Mouse (Mus musculus): Measurements from ENCODE around the gene Mtus2. TPM values are rescaled to one million over a fixed set of nuclear protein-coding genes. Genes with fewer than 3 reads are reported as not detected.
A peak's percentile ranks its signal among the peaks of the same experiment; 100 is the strongest.

Mtus2 gene
- total RNA-seq, 1 experiment from 2014 or later = 2.4 TPM

GRCm38 (mm10) chr5:147957592-147958271, 612 bp downstream of the Mtus2 start:
- peak; percentile 27 for DNase-seq

- DNase-seq = no peak
These were observed 1.4 kb downstream of the Mtus2 start for GRCm38 (mm10) chr5:147958552-147958951.

DNA sequence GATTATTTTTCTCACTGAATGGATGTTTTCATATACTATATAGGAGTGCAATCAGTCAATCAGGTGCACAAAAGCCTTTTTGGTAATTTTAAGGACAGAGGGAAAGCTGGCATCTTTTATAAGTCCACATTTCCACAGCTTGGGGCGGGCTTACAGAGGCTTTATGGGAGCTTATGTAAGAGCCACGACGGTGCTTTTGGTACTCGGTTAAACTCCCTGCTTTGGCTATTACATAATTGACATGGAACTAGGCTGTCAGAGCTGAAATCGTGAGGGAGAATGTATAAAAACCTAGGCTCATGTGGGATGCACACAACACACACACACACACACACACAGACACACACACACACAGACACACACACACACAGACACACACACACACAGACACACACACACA, 2.0 kb downstream of the Mtus2 start:
- no peak for DNase-seq

GRCm38 (mm10) chr5:147960793-147961192, 3.7 kb downstream of the Mtus2 start:
- no peak for DNase-seq

GRCm38 (mm10) chr5:147963820-147964580, 6.9 kb downstream of the Mtus2 start:
- DNase-seq = no peak

- no peak for DNase-seq
These were observed 7.7 kb downstream of the Mtus2 start for GRCm38 (mm10) chr5:147964776-147965175.

GRCm38 (mm10) chr5:147966646-147967045, 9.5 kb downstream of the Mtus2 start:
- DNase-seq = no peak

DNA sequence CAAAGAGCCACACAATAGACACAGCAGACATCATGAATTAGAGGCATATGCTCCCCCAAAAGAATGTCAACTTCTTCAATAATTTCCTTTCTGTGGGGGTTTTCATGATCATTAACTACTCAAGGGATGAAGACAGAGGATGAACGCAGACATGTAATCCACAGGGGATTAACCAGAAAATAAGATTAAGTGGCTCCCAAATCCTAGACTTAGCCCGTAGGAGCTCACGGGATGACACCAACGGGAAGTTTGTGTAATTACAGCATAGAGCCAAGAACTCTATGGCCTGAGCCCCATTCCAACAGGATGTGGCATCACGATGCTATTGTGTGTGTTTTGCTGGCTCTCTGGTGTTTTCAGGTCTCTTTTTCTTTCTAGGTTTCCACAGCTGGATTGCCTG, 12.4 kb downstream of the Mtus2 start:
- no peak for DNase-seq

GRCm38 (mm10) chr5:147976001-147976400, 18.9 kb downstream of the Mtus2 start:
- DNase-seq = no peak

GRCm38 (mm10) chr5:147980606-147981005, 23.5 kb downstream of the Mtus2 start:
- DNase-seq = no peak

DNA sequence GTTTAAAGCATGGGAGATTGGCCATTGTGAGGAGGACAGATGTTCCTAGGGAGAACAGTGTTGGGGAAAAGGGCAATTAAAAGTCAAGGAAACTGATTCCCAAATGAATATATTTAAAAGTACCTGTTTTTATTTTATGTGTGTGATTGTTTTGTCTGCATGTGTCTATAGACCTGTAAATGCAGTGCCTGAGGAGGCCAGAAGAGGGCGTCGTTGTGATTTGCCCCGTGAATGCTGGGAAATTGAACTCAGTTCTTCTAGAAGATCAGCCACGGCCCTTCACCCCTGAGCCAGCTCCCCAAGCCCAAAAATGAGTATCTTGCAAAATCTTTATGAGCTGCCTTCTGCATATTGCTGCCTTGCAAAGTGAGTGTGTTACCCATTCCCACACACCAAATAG, 33.2 kb downstream of the Mtus2 start:
- no peak for DNase-seq

DNA sequence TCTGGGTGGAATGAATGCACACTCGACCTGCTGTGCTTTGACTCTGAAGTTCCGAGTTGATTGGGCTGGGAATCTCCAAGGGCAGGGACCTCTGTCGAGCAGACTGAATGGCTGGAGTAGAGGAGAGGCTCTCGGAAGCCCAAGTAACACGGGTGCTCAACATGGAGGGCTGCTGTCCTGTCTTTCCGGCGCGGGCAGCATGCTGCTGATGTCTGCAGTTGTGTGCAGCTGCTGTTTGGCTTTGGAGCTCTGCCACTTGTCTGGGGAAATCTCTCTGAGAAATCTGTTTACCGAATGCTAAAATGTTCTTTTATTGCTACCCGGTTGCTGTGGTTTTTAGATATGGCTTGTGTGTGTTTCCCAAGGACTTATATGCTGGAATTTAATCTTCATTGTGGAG, 33.7 kb downstream of the Mtus2 start:
- DNase-seq = no peak

DNA sequence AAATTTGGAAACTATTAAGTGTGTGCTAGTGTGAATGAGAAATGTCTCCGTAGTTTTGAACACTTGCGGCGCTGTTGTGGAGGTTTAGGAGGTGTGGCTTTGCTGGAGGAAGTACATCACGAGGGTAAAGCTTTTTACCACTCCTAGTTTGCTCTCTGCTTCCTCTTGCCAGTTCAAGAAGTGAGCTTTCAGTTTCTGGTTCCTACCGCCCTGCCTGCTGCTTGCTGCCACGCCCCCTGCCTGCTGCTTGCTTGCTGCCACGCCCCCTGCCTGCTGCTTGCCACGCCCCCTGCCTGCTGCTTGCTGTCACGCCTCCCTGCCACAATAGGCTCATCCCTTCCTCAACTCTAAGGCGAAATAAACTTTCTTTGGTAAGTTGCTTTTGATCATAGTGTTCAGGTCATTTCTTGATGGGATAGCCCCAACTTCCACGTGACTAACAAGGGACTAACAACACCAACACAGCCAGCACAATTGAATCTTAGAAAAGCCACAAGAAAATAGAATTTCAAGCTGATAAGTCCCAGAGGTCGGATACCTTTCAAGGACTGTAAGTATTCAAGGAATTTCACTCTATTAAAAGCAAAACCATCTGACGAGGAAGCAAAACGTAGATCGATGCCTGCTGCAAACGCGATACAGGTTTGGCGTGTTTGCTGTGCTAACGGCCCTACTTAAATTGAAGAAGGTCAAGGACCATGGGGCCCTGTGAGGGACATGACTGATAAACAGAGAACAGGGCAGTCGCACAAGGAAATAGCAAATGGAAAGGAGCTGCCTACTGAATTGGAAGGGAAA, 35.7 kb downstream of the Mtus2 start:
- peak; percentile 93 for DNase-seq

GRCm38 (mm10) chr5:148005263-148005662, 48.1 kb downstream of the Mtus2 start:
- no peak for DNase-seq

GRCm38 (mm10) chr5:148012156-148012555, 55.0 kb downstream of the Mtus2 start:
- DNase-seq = no peak

GRCm38 (mm10) chr5:148014133-148014854, 57.2 kb downstream of the Mtus2 start:
- no peak for DNase-seq

DNA sequence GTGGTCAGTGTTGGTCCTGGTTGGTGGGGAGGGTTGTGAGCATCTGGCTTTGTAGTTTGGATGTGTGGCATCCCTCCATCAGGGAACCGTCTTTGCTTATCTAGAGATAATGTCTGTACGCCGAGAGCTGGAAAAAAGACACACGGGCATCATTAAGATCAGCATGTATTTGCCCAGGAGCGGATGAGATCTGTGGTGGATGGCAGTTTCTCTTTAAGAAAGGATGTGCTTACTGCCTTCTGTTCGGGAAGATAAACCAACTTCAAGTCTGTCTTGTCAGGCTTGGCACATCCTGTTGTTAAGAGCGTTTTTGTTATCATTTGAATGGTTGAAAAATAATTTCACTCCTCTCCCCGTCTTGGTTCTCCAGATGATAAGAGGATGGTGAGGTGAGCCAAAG, 58.3 kb downstream of the Mtus2 start:
- no peak for DNase-seq

GRCm38 (mm10) chr5:148017371-148017770, 60.3 kb downstream of the Mtus2 start:
- no peak for DNase-seq

GRCm38 (mm10) chr5:148022784-148023183, 65.7 kb downstream of the Mtus2 start:
- no peak for DNase-seq

DNA sequence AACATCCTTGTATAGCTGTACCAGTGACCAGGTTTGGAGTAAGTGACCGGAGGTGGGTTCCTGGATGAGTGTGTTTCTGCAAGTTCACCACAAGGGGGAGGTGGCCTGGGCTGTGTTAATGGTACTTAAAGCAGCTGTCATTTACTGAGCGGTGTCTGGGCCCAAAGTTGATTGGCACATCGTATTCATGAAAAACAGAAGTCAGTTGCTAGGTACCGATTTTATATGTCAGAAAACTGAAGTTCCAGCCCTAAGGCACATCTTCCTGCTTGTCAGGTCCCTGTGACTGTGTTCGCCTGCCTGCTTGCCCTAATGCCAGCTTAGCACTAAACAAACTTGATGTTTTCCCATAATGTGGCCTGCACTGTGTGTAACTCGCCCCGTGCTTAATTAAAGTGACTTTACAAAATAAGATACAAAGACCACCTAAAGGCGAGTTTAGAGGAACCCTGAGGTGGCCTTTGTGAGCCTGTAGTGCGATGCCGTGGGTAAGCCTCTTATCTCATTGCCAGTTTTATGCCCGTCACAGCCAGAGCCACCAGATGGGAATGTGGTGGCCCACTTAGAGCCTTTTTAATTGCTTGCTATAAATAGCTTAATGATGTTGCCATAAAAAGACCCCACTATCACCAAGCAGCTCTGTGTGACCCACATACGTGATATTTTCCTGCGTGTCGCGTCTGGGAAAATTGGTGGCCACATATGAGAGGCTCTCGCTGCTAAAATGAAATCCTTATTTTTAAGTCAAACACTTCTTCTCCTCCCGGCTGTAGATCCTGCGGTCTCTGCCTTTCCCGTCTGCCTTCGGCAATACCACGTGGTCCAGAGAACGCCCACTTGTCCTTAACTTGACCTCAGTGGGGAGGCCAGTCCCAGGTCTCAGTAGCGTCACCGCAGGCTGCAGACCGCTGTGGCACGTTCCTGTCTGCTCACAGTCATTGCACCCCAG, 69.6 kb downstream of the Mtus2 start:
- peak; percentile 17 for DNase-seq

DNA sequence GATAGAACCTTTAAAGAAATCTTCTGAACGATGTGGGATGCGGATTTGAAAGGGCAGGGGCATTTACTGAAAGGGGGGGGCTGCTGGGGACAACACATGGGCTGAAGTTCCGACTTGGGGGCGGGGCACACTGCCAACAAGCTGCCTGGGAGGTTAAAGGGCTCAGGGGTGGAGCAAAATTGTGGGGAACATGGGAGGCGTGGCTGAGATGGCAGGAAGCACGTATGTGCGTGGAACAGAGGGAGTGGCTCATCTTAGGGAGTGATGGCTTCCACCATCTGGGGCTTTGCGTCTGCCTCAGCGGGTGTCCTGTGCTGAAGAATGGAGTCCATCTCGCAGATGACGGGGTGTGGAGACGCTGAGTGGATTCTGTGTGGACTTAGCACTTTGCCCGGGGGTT, 70.9 kb downstream of the Mtus2 start:
- DNase-seq = no peak

Measured in adrenal gland, postnatal 14 days (tissue).